Mouse (Mus musculus) embryo, embryonic 11.5 days (tissue): ENCODE results near the gene Bsdc1.
"Not testable (repeated sequence)": the region's sequence is repeated elsewhere in the genome, so short reads cannot be mapped to it uniquely, and the experiment has no call there.

Source experiments
- DNase-seq: peaks from one replicate; pipeline ENCODE4 v3.0.0-alpha.2; 2012; ENCODE audit warnings: low read depth, low spot score

Gene Bsdc1

DNA sequence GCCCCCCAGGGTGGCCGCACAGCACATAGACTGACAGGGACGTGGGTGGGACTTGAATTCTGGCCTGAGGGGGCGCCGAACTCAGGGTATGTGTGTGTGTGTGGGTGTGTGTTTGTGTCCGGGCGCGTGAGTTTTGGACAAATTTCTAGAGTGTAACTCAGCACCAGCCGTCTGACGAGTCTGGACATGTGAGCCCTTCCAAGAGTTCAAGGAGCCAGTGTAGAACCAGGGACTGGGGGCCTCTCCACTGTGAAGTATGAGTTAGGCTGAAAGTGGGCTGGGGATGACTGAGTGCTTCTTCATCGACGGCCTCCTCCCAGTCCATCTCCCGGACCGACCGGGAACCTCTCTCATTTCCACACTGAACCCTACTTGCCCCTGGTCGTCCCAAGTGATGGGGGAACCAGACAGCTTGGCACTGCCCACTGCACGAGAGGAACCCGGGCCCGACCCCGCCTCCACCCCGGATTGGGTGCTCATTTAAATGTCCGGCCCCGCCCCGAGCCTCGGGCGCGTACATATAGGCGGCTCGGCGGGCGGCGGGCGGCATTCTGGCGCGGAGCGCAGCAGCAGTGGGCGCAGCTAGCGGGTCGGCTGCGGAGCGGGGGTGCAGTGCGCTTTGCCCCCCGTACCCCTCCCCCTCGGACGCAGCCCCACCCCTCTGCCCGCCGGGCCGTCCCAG lies 51.8 kb downstream of the Bsdc1 start, which contains the start of gene Marcksl1:
Marcksl1 (plus strand) TSS at position 496 of the 682 bp plus-strand sequence.
- peak; percentile 80 for DNase-seq

DNA sequence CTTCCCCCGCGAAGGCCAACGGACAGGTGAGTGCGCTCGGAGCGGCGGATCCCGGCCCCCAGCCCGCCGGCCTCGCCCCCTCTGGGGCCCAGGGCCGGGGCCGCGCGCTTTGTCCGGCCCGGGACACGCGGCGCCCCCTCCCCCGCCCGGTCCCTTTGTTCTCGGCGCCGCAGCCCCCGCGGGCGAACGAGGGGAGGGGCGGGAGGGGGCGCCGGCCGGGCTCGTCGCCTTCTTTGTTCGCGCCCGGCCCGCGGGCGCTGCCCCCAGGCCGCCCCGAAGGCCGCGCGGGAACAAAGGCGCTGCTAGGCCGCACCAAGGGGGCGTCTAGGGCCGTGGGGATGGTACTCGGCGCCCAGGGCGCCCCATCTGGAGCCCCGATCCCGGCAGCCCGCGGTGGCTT lies 52.5 kb downstream of the Bsdc1 start:
- no peak for DNase-seq

DNA sequence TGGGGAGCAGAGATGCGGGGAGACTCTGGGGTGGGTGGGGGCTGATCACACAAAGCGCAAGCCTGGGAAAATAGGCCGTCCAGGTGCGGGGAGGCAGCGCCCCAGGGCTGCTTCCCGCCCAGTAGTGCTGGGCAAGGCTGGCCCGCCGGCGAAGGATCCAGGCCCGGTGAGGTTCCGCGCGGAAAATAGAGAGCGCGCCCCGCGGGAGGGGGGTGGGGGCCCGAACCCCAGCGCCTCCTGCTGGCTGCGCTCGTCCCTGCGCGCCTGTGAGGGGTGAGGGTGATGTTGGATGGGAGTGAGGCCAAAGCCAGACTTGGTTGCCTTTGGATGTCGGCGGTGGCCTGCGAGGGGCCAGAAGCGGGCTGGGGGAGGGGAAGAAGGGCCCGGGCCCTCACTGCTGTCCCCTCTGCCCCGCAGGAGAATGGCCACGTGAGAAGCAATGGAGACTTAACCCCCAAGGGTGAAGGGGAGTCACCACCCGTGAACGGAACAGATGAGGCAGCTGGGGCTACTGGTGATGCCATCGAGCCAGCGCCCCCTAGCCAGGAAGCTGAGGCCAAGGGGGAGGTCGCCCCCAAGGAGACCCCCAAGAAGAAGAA lies 53.0 kb downstream of the Bsdc1 start:
- peak; percentile 50 for DNase-seq

- no peak for DNase-seq
Observed at GRCm38 (mm10) chr4:129516925-129517324, 55.5 kb downstream of the Bsdc1 start.

DNA sequence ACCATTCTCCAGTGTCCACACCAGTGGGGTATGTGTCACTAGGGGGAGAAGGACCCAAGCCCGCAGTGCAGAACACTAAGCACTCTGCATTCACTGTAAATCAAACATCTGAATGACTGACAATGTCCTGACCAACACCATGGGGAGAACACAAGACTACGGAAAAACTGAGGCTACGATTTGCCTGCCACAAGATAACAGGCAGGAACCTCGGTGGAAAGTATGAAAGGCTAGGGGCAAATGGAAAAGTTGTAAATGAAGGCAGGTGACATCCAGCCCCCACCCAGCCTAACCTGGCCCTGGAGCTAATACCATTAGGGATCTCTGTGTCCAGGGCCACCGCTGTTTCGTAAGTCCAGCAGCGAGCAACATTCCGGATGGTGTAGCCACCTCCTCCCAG lies 57.1 kb downstream of the Bsdc1 start:
- DNase-seq: no peak

DNA sequence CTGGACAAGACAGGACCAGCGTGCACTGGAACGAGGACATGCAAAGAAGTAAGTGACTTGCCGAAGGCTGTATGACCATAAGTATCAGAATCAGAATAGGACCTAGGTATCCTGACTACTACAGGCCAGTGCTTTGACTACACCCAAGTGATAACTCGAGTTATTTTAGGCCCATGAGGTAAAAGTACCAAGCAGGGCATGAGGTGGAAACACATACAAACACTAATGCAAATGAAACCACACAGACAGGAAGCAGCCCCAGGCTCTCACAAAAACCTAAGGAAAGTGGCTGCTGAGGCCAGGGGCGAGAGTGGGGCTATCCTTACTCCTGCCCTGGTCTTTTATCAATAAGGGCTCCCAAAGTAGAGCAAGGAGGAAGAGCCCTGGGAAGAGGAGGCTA lies 64.0 kb downstream of the Bsdc1 start:
- DNase-seq: no peak

- no peak for DNase-seq
Observed at GRCm38 (mm10) chr4:129525889-129526288, 64.5 kb downstream of the Bsdc1 start.

GRCm38 (mm10) chr4:129528901-129529300 lies 67.5 kb downstream of the Bsdc1 start:
- not testable (repeated sequence) for DNase-seq
